Mouse (Mus musculus): ENCODE measurements at regions not wholly inside any gene's neighbourhood (a gene's known extent, or its start where the extent isn't known, plus 50 kb on each side); places are given as distances from the start of the nearest gene placed in this dataset.

GRCm38 (mm10) chrX:119852436-119852835 lies 74.6 kb upstream of the Pabpc5 start:
- no peaks in the 10 kb centered on the region for H3K4me1 ChIP-seq (replicated peaks)
- no peaks in the 10 kb centered on the region for H3K27me3 ChIP-seq (ENCODE audit: insufficient read depth, poor library complexity, severe bottlenecking)
- no peaks in the 10 kb centered on the region for H3K9me3 ChIP-seq
- no peak overlapping the region for H3K4me3 ChIP-seq
- WGBS, result 27% methylated on average over 5 of the region's 5 CpGs
- no peaks in the 10 kb centered on the region for H3K36me3 ChIP-seq
- H3K27ac ChIP-seq, result no peak overlapping the region; the same call in 1 of the 2 replicates
- DNase-seq (ENCODE audit: low spot score), result peak; percentile 34
